Mouse (Mus musculus) bone marrow macrophage, adult 2 months (primary cell): ENCODE measurements around the gene Fgf14.
"Not testable (repeated sequence)": the region's sequence is repeated elsewhere in the genome, so short reads cannot be mapped to it uniquely, and the experiment has no call there.

Experiments used
- CTCF ChIP-seq: IDR thresholded peaks from 2 replicates; pipeline ENCODE4 v1.5.1; 2012; ENCODE audit warnings: low read depth, mild to moderate bottlenecking, low read length, moderate library complexity
- POLR2A ChIP-seq: IDR thresholded peaks from 2 replicates; pipeline ENCODE4 v1.6.1; 2012; ENCODE audit warnings: mild to moderate bottlenecking, low read depth, low read length, borderline replicate concordance

DNA sequence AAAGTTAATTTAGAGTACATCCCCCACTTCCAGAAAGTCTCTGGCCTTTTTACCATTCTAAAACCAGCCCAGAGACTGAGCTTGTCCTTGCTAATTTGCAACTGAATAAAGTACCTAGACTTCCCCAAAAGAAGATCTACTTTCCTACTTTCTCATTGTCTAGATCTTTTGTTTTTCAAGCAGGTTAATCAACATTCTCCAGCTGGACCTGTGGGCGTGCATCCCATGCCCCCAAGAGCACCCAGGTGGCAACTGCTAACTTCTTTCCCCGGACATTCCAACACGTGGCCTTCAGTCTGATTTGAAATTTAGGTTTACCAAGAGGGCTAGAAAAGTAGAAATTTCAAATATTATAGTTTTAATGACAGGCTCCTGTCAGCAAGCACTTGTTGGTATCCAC is 643.6 kb downstream of the Fgf14 start:
- not testable (repeated sequence) for TF ChIP-seq CTCF, POLR2A
